Mouse (Mus musculus): Measurements from ENCODE around the gene Prepl. TPM values are rescaled to one million over a fixed set of nuclear protein-coding genes. Genes with fewer than 3 reads are reported as not detected.

Gene Prepl
- polyA plus RNA-seq, 1 experiment from 2014 or later, result 31.7 TPM

- Histone ChIP-seq H3K9ac (replicated peaks; ENCODE audit: low read depth, low read length) (no peak overlapping the region), H3K4me1 (ENCODE audit: control insufficient read depth, insufficient read depth, low read length) (no peaks in the 10 kb centered on the region), H3K27me3 (ENCODE audit: control insufficient read depth, insufficient read depth, low read length) (no peaks in the 10 kb centered on the region), H3K27ac (ENCODE audit: low read length) (no peak overlapping the region), H3K36me3 (ENCODE audit: control insufficient read depth, insufficient read depth, low read length) (peaks cover 43% of the 10 kb centered on the region), H3K9me3 (ENCODE audit: control insufficient read depth, low read depth, low read length) (no peaks in the 10 kb centered on the region), H3K4me2 (replicated peaks; ENCODE audit: low read depth, low read length) (no peak overlapping the region), H3K4me3 (ENCODE audit: low read depth, low read length) (no peak overlapping the region)
- 90% methylated on average over 7 of the region's 7 CpGs for WGBS
- no peak for ATAC-seq (ENCODE audit: insufficient number of reproducible peaks, insufficient read depth, low FRiP score, low read depth)
These were observed 26.5 kb downstream of the Prepl start for GRCm38 (mm10) chr17:85063560-85063959.

GRCm38 (mm10) chr17:85059136-85059535, 30.9 kb downstream of the Prepl start:
- Histone ChIP-seq H3K27me3 (ENCODE audit: control insufficient read depth, insufficient read depth, low read length) (no peaks in the 10 kb centered on the region), H3K4me1 (ENCODE audit: control insufficient read depth, insufficient read depth, low read length) (no peaks in the 10 kb centered on the region), H3K9me3 (ENCODE audit: control insufficient read depth, low read depth, low read length) (no peaks in the 10 kb centered on the region), H3K9ac (replicated peaks; ENCODE audit: low read depth, low read length) (no peak overlapping the region), H3K27ac (ENCODE audit: low read length) (no peak overlapping the region), H3K4me3 (ENCODE audit: low read depth, low read length) (no peak overlapping the region), H3K36me3 (ENCODE audit: control insufficient read depth, insufficient read depth, low read length) (peaks cover 12% of the 10 kb centered on the region), H3K4me2 (replicated peaks; ENCODE audit: low read depth, low read length) (no peak overlapping the region)
- no peak for ATAC-seq (ENCODE audit: insufficient number of reproducible peaks, insufficient read depth, low FRiP score, low read depth)
- WGBS, result 98% methylated on average over 6 of the region's 6 CpGs

- H3K4me3 ChIP-seq (ENCODE audit: low read depth, low read length), result no peak overlapping the region
- 82% methylated on average over 7 of the region's 7 CpGs for WGBS
These were observed 31.8 kb downstream of the Prepl start for GRCm38 (mm10) chr17:85058276-85058675.

GRCm38 (mm10) chr17:85048379-85048778, 41.7 kb downstream of the Prepl start:
- Histone ChIP-seq H3K27me3 (ENCODE audit: control insufficient read depth, insufficient read depth, low read length) (no peaks in the 10 kb centered on the region), H3K4me2 (replicated peaks; ENCODE audit: low read depth, low read length) (no peak overlapping the region), H3K4me1 (ENCODE audit: control insufficient read depth, insufficient read depth, low read length) (no peaks in the 10 kb centered on the region), H3K36me3 (ENCODE audit: control insufficient read depth, insufficient read depth, low read length) (no peaks in the 10 kb centered on the region), H3K9ac (replicated peaks; ENCODE audit: low read depth, low read length) (no peak overlapping the region), H3K27ac (ENCODE audit: low read length) (no peak overlapping the region), H3K4me3 (ENCODE audit: low read depth, low read length) (no peak overlapping the region), H3K9me3 (ENCODE audit: control insufficient read depth, low read depth, low read length) (no peaks in the 10 kb centered on the region)
- ATAC-seq (ENCODE audit: insufficient number of reproducible peaks, insufficient read depth, low FRiP score, low read depth), result no peak
- 88% methylated on average over 5 of the region's 5 CpGs for WGBS

More at GRCm38 (mm10) chr17:85058276-85058675, 31.8 kb downstream of the Prepl start:
- Histone ChIP-seq H3K9ac (replicated peaks; ENCODE audit: low read depth, low read length) (no peak overlapping the region), H3K27me3 (ENCODE audit: control insufficient read depth, insufficient read depth, low read length) (no peaks in the 10 kb centered on the region), H3K27ac (ENCODE audit: low read length) (no peak overlapping the region), H3K36me3 (ENCODE audit: control insufficient read depth, insufficient read depth, low read length) (peaks cover 5% of the 10 kb centered on the region; the same call in 1 of the 2 replicates), H3K4me2 (replicated peaks; ENCODE audit: low read depth, low read length) (no peak overlapping the region), H3K9me3 (ENCODE audit: control insufficient read depth, low read depth, low read length) (no peaks in the 10 kb centered on the region), H3K4me1 (ENCODE audit: control insufficient read depth, insufficient read depth, low read length) (no peaks in the 10 kb centered on the region)
- no peak for ATAC-seq (ENCODE audit: insufficient number of reproducible peaks, insufficient read depth, low FRiP score, low read depth)

- Histone ChIP-seq H3K9me3 (ENCODE audit: control insufficient read depth, low read depth, low read length) (no peaks in the 10 kb centered on the region), H3K27me3 (ENCODE audit: control insufficient read depth, insufficient read depth, low read length) (no peaks in the 10 kb centered on the region), H3K36me3 (ENCODE audit: control insufficient read depth, insufficient read depth, low read length) (no peaks in the 10 kb centered on the region), H3K4me3 (ENCODE audit: low read depth, low read length) (no peak overlapping the region), H3K4me2 (replicated peaks; ENCODE audit: low read depth, low read length) (no peak overlapping the region), H3K27ac (ENCODE audit: low read length) (no peak overlapping the region), H3K4me1 (ENCODE audit: control insufficient read depth, insufficient read depth, low read length) (no peaks in the 10 kb centered on the region), H3K9ac (replicated peaks; ENCODE audit: low read depth, low read length) (no peak overlapping the region)
- ATAC-seq (ENCODE audit: insufficient number of reproducible peaks, insufficient read depth, low FRiP score, low read depth), result no peak
- WGBS, result 75% methylated on average over 12 of the region's 12 CpGs
These were observed 44.9 kb downstream of the Prepl start for GRCm38 (mm10) chr17:85045160-85045559.

- H3K27me3 ChIP-seq (ENCODE audit: control insufficient read depth, insufficient read depth, low read length), result no peaks in the 10 kb centered on the region
- no peaks in the 10 kb centered on the region for H3K4me1 ChIP-seq (ENCODE audit: control insufficient read depth, insufficient read depth, low read length)
- no peak overlapping the region for H3K4me3 ChIP-seq (ENCODE audit: low read depth, low read length)
- no peaks in the 10 kb centered on the region for H3K36me3 ChIP-seq (ENCODE audit: control insufficient read depth, insufficient read depth, low read length)
- ATAC-seq (ENCODE audit: insufficient number of reproducible peaks, insufficient read depth, low FRiP score, low read depth), result no peak
- H3K27ac ChIP-seq (ENCODE audit: low read length), result no peak overlapping the region
- H3K9ac ChIP-seq (replicated peaks; ENCODE audit: low read depth, low read length), result no peak overlapping the region
- H3K4me2 ChIP-seq (replicated peaks; ENCODE audit: low read depth, low read length), result no peak overlapping the region
- no peaks in the 10 kb centered on the region for H3K9me3 ChIP-seq (ENCODE audit: control insufficient read depth, low read depth, low read length)
- WGBS, result 88% methylated on average over 5 of the region's 5 CpGs
These were observed 45.6 kb downstream of the Prepl start for GRCm38 (mm10) chr17:85044466-85044865.

- no peak overlapping the region for H3K4me3 ChIP-seq (ENCODE audit: low read depth, low read length)
- no peaks in the 10 kb centered on the region for H3K27me3 ChIP-seq (ENCODE audit: control insufficient read depth, insufficient read depth, low read length)
- H3K27ac ChIP-seq (ENCODE audit: low read length), result no peak overlapping the region
- no peak for ATAC-seq (ENCODE audit: insufficient number of reproducible peaks, insufficient read depth, low FRiP score, low read depth)
- H3K9me3 ChIP-seq (ENCODE audit: control insufficient read depth, low read depth, low read length), result no peaks in the 10 kb centered on the region
- WGBS, result 68% methylated on average over 6 of the region's 6 CpGs
- H3K9ac ChIP-seq (replicated peaks; ENCODE audit: low read depth, low read length), result no peak overlapping the region
- H3K4me2 ChIP-seq (replicated peaks; ENCODE audit: low read depth, low read length), result no peak overlapping the region
- no peaks in the 10 kb centered on the region for H3K36me3 ChIP-seq (ENCODE audit: control insufficient read depth, insufficient read depth, low read length)
- H3K4me1 ChIP-seq (ENCODE audit: control insufficient read depth, insufficient read depth, low read length), result no peaks in the 10 kb centered on the region
These were observed 46.6 kb downstream of the Prepl start for GRCm38 (mm10) chr17:85043404-85043816.

GRCm38 (mm10) chr17:85042419-85042818, 47.6 kb downstream of the Prepl start:
- H3K27ac ChIP-seq (ENCODE audit: low read length), result no peak overlapping the region
- 0 out of 2 replicates have a peak, but pooled peaks have one; percentile 12 for ATAC-seq (ENCODE audit: insufficient number of reproducible peaks, insufficient read depth, low FRiP score, low read depth)

GRCm38 (mm10) chr17:85040913-85041312, 49.1 kb downstream of the Prepl start:
- H3K9ac ChIP-seq (replicated peaks; ENCODE audit: low read depth, low read length), result no peak overlapping the region
- 62% methylated on average over 7 of the region's 7 CpGs for WGBS
- no peaks in the 10 kb centered on the region for H3K36me3 ChIP-seq (ENCODE audit: control insufficient read depth, insufficient read depth, low read length)
- no peak overlapping the region for H3K27ac ChIP-seq (ENCODE audit: low read length)
- H3K9me3 ChIP-seq (ENCODE audit: control insufficient read depth, low read depth, low read length), result no peaks in the 10 kb centered on the region
- H3K4me2 ChIP-seq (replicated peaks; ENCODE audit: low read depth, low read length), result no peak overlapping the region
- no peak for ATAC-seq (ENCODE audit: insufficient number of reproducible peaks, insufficient read depth, low FRiP score, low read depth)
- no peaks in the 10 kb centered on the region for H3K4me1 ChIP-seq (ENCODE audit: control insufficient read depth, insufficient read depth, low read length)
- H3K27me3 ChIP-seq (ENCODE audit: control insufficient read depth, insufficient read depth, low read length), result no peaks in the 10 kb centered on the region
- no peak overlapping the region for H3K4me3 ChIP-seq (ENCODE audit: low read depth, low read length)

More at GRCm38 (mm10) chr17:85042419-85042818, 47.6 kb downstream of the Prepl start:
- H3K9me3 ChIP-seq (ENCODE audit: control insufficient read depth, low read depth, low read length), result no peaks in the 10 kb centered on the region
- H3K9ac ChIP-seq (replicated peaks; ENCODE audit: low read depth, low read length), result no peak overlapping the region
- H3K4me3 ChIP-seq (ENCODE audit: low read depth, low read length), result no peak overlapping the region
- H3K27me3 ChIP-seq (ENCODE audit: control insufficient read depth, insufficient read depth, low read length), result no peaks in the 10 kb centered on the region
- H3K36me3 ChIP-seq (ENCODE audit: control insufficient read depth, insufficient read depth, low read length), result no peaks in the 10 kb centered on the region
- 43% methylated on average over 6 of the region's 6 CpGs for WGBS
- no peak overlapping the region for H3K4me2 ChIP-seq (replicated peaks; ENCODE audit: low read depth, low read length)
- no peaks in the 10 kb centered on the region for H3K4me1 ChIP-seq (ENCODE audit: control insufficient read depth, insufficient read depth, low read length)
